20 mouse cellular contexts compared by ENCODE assay signal in the genomic region with DNA sequence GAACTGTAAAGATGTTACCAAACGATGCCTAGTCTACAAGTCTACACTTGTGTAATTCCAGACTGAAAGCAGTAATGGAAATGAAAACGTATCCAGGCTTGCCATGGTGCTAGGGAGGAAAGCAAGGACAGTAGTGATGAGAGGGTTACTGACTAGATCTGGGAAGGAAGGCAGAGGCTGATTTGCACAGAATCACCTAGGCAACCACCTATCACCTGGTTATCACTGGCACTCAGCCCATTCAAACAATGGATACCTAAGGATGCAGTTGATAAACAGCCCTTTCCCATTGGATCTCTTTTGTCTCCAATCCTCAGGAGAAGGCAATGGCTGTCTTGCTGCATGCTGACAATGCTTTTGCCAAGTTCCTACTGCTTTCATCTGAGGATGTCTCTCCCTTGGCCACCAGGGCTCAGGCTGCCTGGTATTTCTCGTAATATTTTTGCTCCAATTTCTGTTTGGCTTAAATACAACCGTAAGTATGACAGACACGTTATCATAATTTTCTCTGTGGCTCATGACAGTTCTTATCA.
DNase-seq lines count a peak whose midpoint lies in the region; ATAC-seq and TF ChIP-seq lines count a peak whose summit lies in the region.
"Had no signal": no experiment of that assay in that cellular context is flagged by ENCODE, and none has a peak within 500 bp of the region (broad histone marks: within the 10 kb centered on the region; RNA-seq: fewer than 3 reads in every experiment).

No protein-coding gene starts in this region.

- H3K4me3 ChIP-seq in cerebellum, adult 2 months (replicated peaks; ENCODE audit: insufficient read depth, low read depth, low read length), result no peak overlapping the region
- H3K4me3 ChIP-seq in heart, embryonic 10.5 days, result no peak overlapping the region
- H3K4me3 ChIP-seq in midbrain, embryonic 15.5 days, result no peak overlapping the region
- H3K4me3 ChIP-seq: intestine, embryonic 15.5 days; left cerebral cortex, adult 2 months; liver, embryonic 13.5 days had no signal

- no peaks in the 10 kb centered on the region for H3K36me3 ChIP-seq in heart, embryonic 10.5 days
- H3K36me3 ChIP-seq in midbrain, embryonic 15.5 days (replicated peaks), result no peaks in the 10 kb centered on the region
- H3K36me3 ChIP-seq: intestine, embryonic 15.5 days; liver, embryonic 13.5 days had no signal

- no peak for TF ChIP-seq POLR2A in cerebellum, adult 2 months (IDR thresholded peaks at IDR 0.05; ENCODE audit: borderline replicate concordance, insufficient read depth, low read length)

- peaks cover 4% of the 10 kb centered on the region; the same call in 1 of the 2 replicates for H3K4me1 ChIP-seq in cerebellum, adult 2 months (ENCODE audit: control insufficient read depth, insufficient read depth, low read length)
- no peaks in the 10 kb centered on the region for H3K4me1 ChIP-seq in heart, embryonic 10.5 days
- H3K4me1 ChIP-seq in midbrain, embryonic 15.5 days, result peaks cover 4% of the 10 kb centered on the region; the same call in 1 of the 2 replicates
- H3K4me1 ChIP-seq: intestine, embryonic 15.5 days; liver, embryonic 13.5 days had no signal

- no peaks in the 10 kb centered on the region for H3K9me3 ChIP-seq in heart, embryonic 10.5 days
- H3K9me3 ChIP-seq in midbrain, embryonic 15.5 days, result no peaks in the 10 kb centered on the region
- H3K9me3 ChIP-seq: intestine, embryonic 15.5 days; liver, embryonic 13.5 days had no signal

- DNase-seq in cerebellum, adult 2 months, result peak in 1 of 2 experiments; percentile 40
- DNase-seq in cerebellum, adult 11 months, result no peak
- peak; percentile 61 for DNase-seq in heart, adult 11 months
- no peak for DNase-seq in heart, embryonic 10.5 days (ENCODE audit: low spot score)
- peak; percentile 34 for DNase-seq in brain, adult 2 months (ENCODE audit: low read depth, low spot score)
- DNase-seq in ovary, postnatal 36 days (ENCODE audit: low spot score), result no peak
- DNase-seq: adrenal gland, postnatal 25 days; kidney, adult 8-10 months; kidney, postnatal 10 days; liver, embryonic 13.5 days; lung, adult 2 months; lung, postnatal 14 days; thymus, adult 2 months; thymus, postnatal 4 days had no signal

- no peak overlapping the region for H3K27ac ChIP-seq in cerebellum, adult 2 months (ENCODE audit: insufficient read depth, low read length)
- H3K27ac ChIP-seq in heart, embryonic 10.5 days, result no peak overlapping the region
- 0 out of 2 replicates have a peak overlapping the region, but pooled peaks have one; percentile 38 for H3K27ac ChIP-seq in midbrain, embryonic 15.5 days
- H3K27ac ChIP-seq: intestine, embryonic 15.5 days; left cerebral cortex, adult 2 months; liver, embryonic 13.5 days; stomach, postnatal 0 days had no signal

- H3K9ac ChIP-seq in midbrain, embryonic 15.5 days, result no peak overlapping the region
- H3K9ac ChIP-seq: intestine, embryonic 15.5 days; liver, embryonic 13.5 days had no signal

- 30% methylated on average over 5 of the region's 5 CpGs for WGBS in cerebellum, adult 2 months
- WGBS in heart, embryonic 10.5 days, result 74% methylated on average over 5 of the region's 5 CpGs
- WGBS in midbrain, embryonic 15.5 days, result 76% methylated on average over 5 of the region's 5 CpGs

- ATAC-seq in midbrain, embryonic 15.5 days (replicated peaks), result peak; percentile 67; the same call in 1 of the 2 replicates
- ATAC-seq: CD4-positive, CD25-positive, alpha-beta regulatory T cell, adult 4 months; intestine, embryonic 15.5 days had no signal

- H3K4me2 ChIP-seq in midbrain, embryonic 15.5 days, result no peak overlapping the region
- H3K4me2 ChIP-seq: heart, embryonic 11.5 days; intestine, embryonic 15.5 days; liver, embryonic 13.5 days had no signal

- no peaks in the 10 kb centered on the region for H3K27me3 ChIP-seq in cerebellum, adult 2 months (ENCODE audit: control insufficient read depth, insufficient read depth, low read length)
- H3K27me3 ChIP-seq in heart, embryonic 10.5 days (ENCODE audit: insufficient read depth, poor library complexity, severe bottlenecking), result no peaks in the 10 kb centered on the region
- no peaks in the 10 kb centered on the region for H3K27me3 ChIP-seq in midbrain, embryonic 15.5 days (replicated peaks)
- H3K27me3 ChIP-seq: intestine, embryonic 15.5 days; liver, embryonic 13.5 days had no signal

- TF ChIP-seq CTCF in cerebellum, adult 2 months (IDR thresholded peaks at IDR 0.05; ENCODE audit: borderline replicate concordance, insufficient read depth, low read depth, low read length), result peak; percentile 12; the same call in 1 of the 2 replicates

Comparison
In these comparisons a context has a peak if more than half of its experiments do, and no peak if none do; other contexts are left out.
1. DNase-seq: peak in heart, adult 11 months (single experiment) and brain, adult 2 months (single experiment); none in cerebellum, adult 11 months (single experiment), heart, embryonic 10.5 days (single experiment) and ovary, postnatal 36 days (single experiment).